Mouse (Mus musculus) kidney, embryonic 14.5 days (tissue): ENCODE results near the gene Csk. TPM values are rescaled to one million over a fixed set of nuclear protein-coding genes. Genes with fewer than 3 reads are reported as not detected.

ENCODE experiments used
- ATAC-seq: fragments of 200-750 bp; cut with Nextera tagmentation; 2 replicates; pipeline ENCODE4 v1.8.0; 2017; ENCODE audit warnings: moderate number of reproducible peaks, mild to moderate bottlenecking, moderate TSS enrichment, moderate library complexity; ENCODE audit not compliant: low FRiP score, low TSS enrichment
- H3K27ac ChIP-seq: fragments of 300-500 bp; sonication (generic); 2 replicates; pipeline ENCODE4 v1.5.1; 2014; ENCODE audit warnings: low read depth, mild to moderate bottlenecking, low read length, moderate library complexity, mixed read lengths
- H3K27me3 ChIP-seq: fragments of 300-500 bp; sonication (generic); 2 replicates; pipeline ENCODE4 v1.6.1; 2014; ENCODE audit warnings: mild to moderate bottlenecking, low read length; ENCODE audit not compliant: control insufficient read depth, insufficient read depth
- H3K36me3 ChIP-seq: fragments of 300-500 bp; sonication (generic); 2 replicates; pipeline ENCODE4 v1.6.1; 2014; ENCODE audit warnings: low read length, mixed read lengths; ENCODE audit not compliant: control insufficient read depth, insufficient read depth
- H3K4me1 ChIP-seq: fragments of 300-500 bp; sonication (generic); 2 replicates; pipeline ENCODE4 v1.6.1; 2014; ENCODE audit warnings: low read length, mixed read lengths; ENCODE audit not compliant: control insufficient read depth, insufficient read depth
- H3K4me2 ChIP-seq: fragments of 300-500 bp; sonication (generic); replicated peaks from 2 replicates; pipeline ENCODE4 v1.6.1; 2014; ENCODE audit warnings: low read depth, mild to moderate bottlenecking, low read length
- H3K4me3 ChIP-seq: fragments of 300-500 bp; sonication (generic); 2 replicates; pipeline ENCODE4 v1.5.1; 2014; ENCODE audit warnings: mild to moderate bottlenecking, low read length
- H3K9ac ChIP-seq: fragments of 300-500 bp; sonication (generic); 2 replicates; pipeline ENCODE4 v1.6.1; 2014; ENCODE audit warnings: low read depth, mild to moderate bottlenecking, low read length, moderate library complexity
- H3K9me3 ChIP-seq: fragments of 300-500 bp; sonication (generic); 2 replicates; pipeline ENCODE4 v1.6.1; 2016; ENCODE audit warnings: low read length; ENCODE audit not compliant: control insufficient read depth
- WGBS: fragments of 180-500 bp; shearing (Covaris S2); extraction: QIAGEN DNeasy Blood & Tissue Kit; methylation state at CpG from one replicate; pipeline ENCODE4 v1.1.7; 2014; 5-methylcytosine and 5-hydroxymethylcytosine counted together
- polyA plus RNA-seq: library from polyadenylated mRNA; unstranded; fragments of >200 nt; fragmentation: Nextera tagmentation; extraction: Ambion mirVana; gene quantifications from 2 replicates; pipeline ENCODE4 v1.2.1, GENCODE M21; 2014

Gene Csk
- polyA plus RNA-seq = 24.3 and 26.1 TPM in 2 replicates

- 63% methylated on average over 5 of the region's 5 CpGs for WGBS
- Histone ChIP-seq H3K9me3 (no peaks in the 10 kb centered on the region), H3K4me3 (no peak within 1 kb of the TSS), H3K36me3 (no peaks in the 10 kb centered on the region), H3K4me1 (no peaks in the 10 kb centered on the region), H3K27ac (no peak within 1 kb of the TSS), H3K27me3 (no peaks in the 10 kb centered on the region), H3K4me2 (no peak within 1 kb of the TSS), H3K9ac (no peak within 1 kb of the TSS)
- no peak for ATAC-seq
Measured at GRCm38 (mm10) chr9:57653283-57653682, at the start of gene Csk. Gene Csk, minus strand, starts transcription at chr9:57653631.

DNA sequence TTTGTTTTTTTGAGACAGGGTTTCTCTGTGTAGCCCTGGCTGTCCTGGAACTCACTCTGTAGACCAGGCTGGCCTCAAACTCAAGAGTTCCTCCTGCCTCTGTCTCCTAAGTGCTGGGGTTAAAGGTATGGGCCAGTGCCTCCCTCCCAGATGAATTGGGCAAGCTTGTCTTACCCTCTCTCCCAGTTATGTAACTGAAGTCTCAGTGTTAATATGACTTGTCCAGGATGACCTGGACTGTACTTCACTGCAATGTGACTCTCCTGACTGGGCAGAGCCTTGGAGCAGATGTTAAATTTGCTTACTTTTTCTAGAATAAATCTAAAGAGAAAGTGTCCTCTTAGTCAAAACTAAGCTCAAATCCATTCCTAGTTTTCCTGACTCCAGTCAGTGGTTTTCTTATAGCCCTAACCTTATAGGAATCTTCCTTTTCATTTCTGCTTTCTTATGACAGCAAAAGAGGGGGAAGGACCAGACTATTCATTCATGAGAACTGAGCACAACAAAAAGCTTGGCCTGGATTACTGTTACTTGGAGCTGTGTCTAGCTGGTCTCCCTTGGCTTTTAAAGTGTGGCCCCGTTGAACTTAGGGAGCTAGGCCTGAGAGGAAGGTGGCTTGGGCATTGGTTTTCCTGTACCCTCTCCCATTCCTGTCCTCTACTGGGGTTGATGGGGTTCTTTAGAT is 45.2 kb upstream of the Csk start:
- Histone ChIP-seq H3K27me3 (peaks cover 20% of the 10 kb centered on the region), H3K4me2 (no peak overlapping the region), H3K4me3 (no peak overlapping the region), H3K9ac (no peak overlapping the region), H3K36me3 (no peaks in the 10 kb centered on the region), H3K9me3 (no peaks in the 10 kb centered on the region), H3K4me1 (peaks cover 12% of the 10 kb centered on the region; the same call in 1 of the 2 replicates), H3K27ac (no peak overlapping the region)
- WGBS = 86% methylated on average over 1 of the region's 1 CpGs
- ATAC-seq = no peak

GRCm38 (mm10) chr9:57697380-57697779 is 43.9 kb upstream of the Csk start:
- H3K4me3 ChIP-seq = no peak overlapping the region
- H3K4me1 ChIP-seq = peaks cover 12% of the 10 kb centered on the region; the same call in 1 of the 2 replicates
- no peaks in the 10 kb centered on the region for H3K36me3 ChIP-seq
- no peak overlapping the region for H3K4me2 ChIP-seq
- no peaks in the 10 kb centered on the region for H3K9me3 ChIP-seq
- peak; percentile 54; the same call in 1 of the 2 replicates for ATAC-seq
- peaks cover 20% of the 10 kb centered on the region for H3K27me3 ChIP-seq
- 21% methylated on average over 4 of the region's 4 CpGs for WGBS
- no peak overlapping the region for H3K27ac ChIP-seq
- no peak overlapping the region for H3K9ac ChIP-seq

- H3K36me3 ChIP-seq = no peaks in the 10 kb centered on the region
- H3K27me3 ChIP-seq = peaks cover 20% of the 10 kb centered on the region
- no peaks in the 10 kb centered on the region for H3K9me3 ChIP-seq
- WGBS = under 1% methylated on average over 42 of the region's 42 CpGs
- H3K27ac ChIP-seq = no peak overlapping the region
- H3K4me1 ChIP-seq = peaks cover 12% of the 10 kb centered on the region; the same call in 1 of the 2 replicates
- peak overlapping the region; percentile 39 for H3K4me3 ChIP-seq
- peak overlapping the region; percentile 71 for H3K4me2 ChIP-seq
- peak; percentile 52 for ATAC-seq
- H3K9ac ChIP-seq = peak overlapping the region; percentile 32
Measured at GRCm38 (mm10) chr9:57696380-57697285, 43.2 kb upstream of the Csk start.

DNA sequence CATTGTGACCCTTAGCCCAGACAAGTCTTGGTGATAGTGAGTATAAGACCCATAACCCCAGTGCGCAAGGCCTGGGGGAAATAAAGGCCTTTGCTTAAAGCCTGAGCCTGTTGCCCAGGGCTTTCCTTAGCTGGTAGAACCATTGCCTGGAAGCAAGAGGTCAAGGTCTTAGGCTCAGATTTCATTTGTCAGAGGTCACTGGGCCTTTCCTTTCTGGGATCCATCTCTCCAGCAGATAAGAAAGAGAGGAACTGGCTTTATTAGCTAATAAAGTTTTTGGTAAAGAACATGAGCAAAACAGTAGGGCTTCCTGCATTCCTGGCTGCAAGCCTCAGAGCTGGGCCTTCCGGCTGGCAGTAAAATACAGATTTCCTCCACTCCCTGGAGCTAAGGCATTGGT is 40.7 kb upstream of the Csk start:
- H3K9ac ChIP-seq = no peak overlapping the region
- H3K4me1 ChIP-seq = peaks cover 12% of the 10 kb centered on the region; the same call in 1 of the 2 replicates
- no peaks in the 10 kb centered on the region for H3K36me3 ChIP-seq
- no peak overlapping the region for H3K4me3 ChIP-seq
- H3K4me2 ChIP-seq = no peak overlapping the region
- ATAC-seq = no peak
- H3K9me3 ChIP-seq = no peaks in the 10 kb centered on the region
- H3K27me3 ChIP-seq = peaks cover 20% of the 10 kb centered on the region
- H3K27ac ChIP-seq = no peak overlapping the region
- 85% methylated on average over 2 of the region's 2 CpGs for WGBS

- 52% methylated on average over 2 of the region's 2 CpGs for WGBS
Measured at GRCm38 (mm10) chr9:57688606-57689005, 35.2 kb upstream of the Csk start.

GRCm38 (mm10) chr9:57688158-57688557 is 34.7 kb upstream of the Csk start:
- 49% methylated on average over 2 of the region's 2 CpGs for WGBS
- no peak for ATAC-seq

More at GRCm38 (mm10) chr9:57688606-57689005, 35.2 kb upstream of the Csk start:
- Histone ChIP-seq H3K4me2 (no peak overlapping the region), H3K4me1 (no peaks in the 10 kb centered on the region), H3K9ac (no peak overlapping the region), H3K36me3 (no peaks in the 10 kb centered on the region), H3K27me3 (no peaks in the 10 kb centered on the region), H3K9me3 (no peaks in the 10 kb centered on the region), H3K27ac (no peak overlapping the region), H3K4me3 (no peak overlapping the region)
- no peak for ATAC-seq

GRCm38 (mm10) chr9:57687751-57688150 is 34.3 kb upstream of the Csk start, which contains the start of gene Cyp1a1:
Gene Cyp1a1, plus strand, starts transcription at chr9:57687928.
- H3K27me3 ChIP-seq = no peaks in the 10 kb centered on the region
- no peak within 1 kb of the TSS for H3K4me2 ChIP-seq
- H3K36me3 ChIP-seq = no peaks in the 10 kb centered on the region
- WGBS = 94% methylated on average over 2 of the region's 2 CpGs
- no peak within 1 kb of the TSS for H3K27ac ChIP-seq
- no peaks in the 10 kb centered on the region for H3K9me3 ChIP-seq
- no peak within 1 kb of the TSS for H3K4me3 ChIP-seq
- no peak within 1 kb of the TSS for H3K9ac ChIP-seq
- no peak for ATAC-seq
- H3K4me1 ChIP-seq = no peaks in the 10 kb centered on the region

More at GRCm38 (mm10) chr9:57688158-57688557, 34.7 kb upstream of the Csk start:
- Histone ChIP-seq H3K9me3 (no peaks in the 10 kb centered on the region), H3K27me3 (no peaks in the 10 kb centered on the region), H3K9ac (no peak overlapping the region), H3K27ac (no peak overlapping the region), H3K36me3 (no peaks in the 10 kb centered on the region), H3K4me3 (no peak overlapping the region), H3K4me2 (no peak overlapping the region), H3K4me1 (no peaks in the 10 kb centered on the region)

GRCm38 (mm10) chr9:57686011-57686410 is 32.6 kb upstream of the Csk start:
- Histone ChIP-seq H3K4me3 (no peak overlapping the region), H3K9me3 (no peaks in the 10 kb centered on the region), H3K36me3 (no peaks in the 10 kb centered on the region), H3K4me2 (no peak overlapping the region), H3K4me1 (no peaks in the 10 kb centered on the region), H3K27me3 (no peaks in the 10 kb centered on the region), H3K9ac (no peak overlapping the region), H3K27ac (no peak overlapping the region)
- WGBS = 90% methylated on average over 5 of the region's 5 CpGs
- ATAC-seq = no peak
